Mouse (Mus musculus) CH12.LX (cell line): Measurements from ENCODE around the gene Hils1. TPM values are rescaled to one million over a fixed set of nuclear protein-coding genes. Genes with fewer than 3 reads are reported as not detected.

Experiments
- DNase-seq: peaks from one replicate; pipeline ENCODE4 v3.0.0-alpha.2; 2013; ENCODE audit errors: extremely low read depth
- H3K27ac ChIP-seq: 2 replicates; pipeline ENCODE4 v1.5.1; 2012; ENCODE audit warnings: low read depth, mild to moderate bottlenecking, control low read depth, moderate library complexity; ENCODE audit not compliant: insufficient read depth
- H3K27me3 ChIP-seq: replicated peaks from 2 replicates; pipeline ENCODE3; 2012; ENCODE audit warnings: inconsistent platforms
- H3K36me3 ChIP-seq, 2 experiments: replicated peaks in 1 of 2; 2 replicates each; pipeline versions ENCODE3 to v1.6.1; 2012; ENCODE audit warnings: inconsistent platforms in 1 of 2, low read length in 1 of 2, mild to moderate bottlenecking in 1 of 2, mixed read lengths in 1 of 2, moderate library complexity in 1 of 2; ENCODE audit not compliant: control insufficient read depth in 1 of 2, insufficient read depth in 1 of 2
- H3K4me1 ChIP-seq, 2 experiments: 2 replicates each; pipeline ENCODE4 v1.6.1; 2012; ENCODE audit warnings: inconsistent platforms in 1 of 2, moderate library complexity in 1 of 2; ENCODE audit not compliant: insufficient read depth in 2 of 2, control insufficient read depth in 1 of 2
- H3K4me2 ChIP-seq: 2 replicates; pipeline ENCODE4 v1.6.1; 2012; ENCODE audit warnings: low read depth, mild to moderate bottlenecking, control low read depth; ENCODE audit not compliant: poor library complexity, insufficient read depth, severe bottlenecking
- H3K4me3 ChIP-seq, 3 experiments: fragments of 150-350 bp in 1 of 3; sonication (generic) in 1 of 3; replicated peaks in 1 of 3; 2 replicates each; pipeline versions ENCODE3 to v1.5.1; 2011 to 2012; ENCODE audit warnings: low read depth in 2 of 3, low read length in 2 of 3, mild to moderate bottlenecking in 2 of 3, moderate library complexity in 2 of 3, control low read depth in 1 of 3, improper control_type of control experiment in 1 of 3, inconsistent platforms in 1 of 3, mixed read lengths in 1 of 3; ENCODE audit not compliant: poor library complexity in 1 of 3
- H3K79me2 ChIP-seq: replicated peaks from 2 replicates; pipeline ENCODE4 v1.6.1; 2012; ENCODE audit warnings: mild to moderate bottlenecking, moderate library complexity; ENCODE audit not compliant: control insufficient read depth, poor library complexity, insufficient read depth, severe bottlenecking; ENCODE audit errors: extremely low read depth
- H3K9ac ChIP-seq: 2 replicates; pipeline ENCODE4 v1.6.1; 2012; ENCODE audit warnings: low read depth, mild to moderate bottlenecking, control low read depth, moderate library complexity; ENCODE audit not compliant: insufficient read depth
- H3K9me3 ChIP-seq: replicated peaks from 2 replicates; pipeline ENCODE3; 2012; ENCODE audit warnings: low read length, inconsistent platforms, mixed read lengths
- BHLHE40 ChIP-seq: IDR thresholded peaks from 2 replicates; pipeline ENCODE4 v1.6.1; 2011; ENCODE audit warnings: mild to moderate bottlenecking, low read depth, low read length, improper control_type of control experiment
- CHD1 ChIP-seq: IDR thresholded peaks from 2 replicates; pipeline ENCODE4 v1.6.1; 2012; ENCODE audit warnings: low read depth, low read length, improper control_type of control experiment, inconsistent platforms
- CTCF ChIP-seq, 2 experiments: IDR thresholded peaks in 1 of 2; conservative IDR thresholded peaks in 1 of 2; 2 replicates each; pipeline ENCODE4 v1.5.1; 2011 to 2012; ENCODE audit warnings: low read depth in 2 of 2, low read length in 2 of 2, improper control_type of control experiment in 1 of 2, inconsistent platforms in 1 of 2, mild to moderate bottlenecking in 1 of 2, moderate library complexity in 1 of 2
- E2F4 ChIP-seq: IDR thresholded peaks from 2 replicates; pipeline ENCODE4 v1.6.1; 2011; ENCODE audit warnings: low read depth, low read length, improper control_type of control experiment; ENCODE audit not compliant: insufficient replicate concordance
- ELF1 ChIP-seq: IDR thresholded peaks from 2 replicates; pipeline ENCODE4 v1.6.1; 2014; ENCODE audit warnings: low read depth, mild to moderate bottlenecking, inconsistent platforms, low read length, improper control_type of control experiment
- EP300 ChIP-seq: IDR thresholded peaks from 2 replicates; pipeline ENCODE4 v1.6.1; 2011; ENCODE audit warnings: low read length, improper control_type of control experiment
- ETS1 ChIP-seq: conservative IDR thresholded peaks from 2 replicates; pipeline ENCODE4 v1.6.1; 2012; ENCODE audit warnings: low read depth, mild to moderate bottlenecking, inconsistent platforms, low read length, improper control_type of control experiment, moderate library complexity
- GABPA ChIP-seq: IDR thresholded peaks from 2 replicates; pipeline ENCODE4 v1.6.1; 2012; ENCODE audit warnings: low read depth, low read length, improper control_type of control experiment, inconsistent platforms; ENCODE audit not compliant: insufficient replicate concordance
- HCFC1 ChIP-seq: IDR thresholded peaks from 2 replicates; pipeline ENCODE4 v1.6.1; 2012; ENCODE audit warnings: low read depth, mild to moderate bottlenecking, inconsistent platforms, low read length, improper control_type of control experiment
- IRF4 ChIP-seq: IDR thresholded peaks from 2 replicates; pipeline ENCODE4 v1.6.1; 2014; ENCODE audit warnings: low read depth, mild to moderate bottlenecking, inconsistent platforms, low read length, improper control_type of control experiment
- JUN ChIP-seq: IDR thresholded peaks from 2 replicates; pipeline ENCODE4 v1.6.1; 2011; ENCODE audit warnings: low read depth, mild to moderate bottlenecking, low read length, improper control_type of control experiment, moderate library complexity; ENCODE audit not compliant: insufficient read depth
- JUND ChIP-seq: conservative IDR thresholded peaks from 2 replicates; pipeline ENCODE4 v1.6.1; 2011; ENCODE audit warnings: low read depth, low read length, improper control_type of control experiment
- KAT2A ChIP-seq: IDR thresholded peaks from 2 replicates; pipeline ENCODE4 v1.6.1; 2012; ENCODE audit warnings: low read length, improper control_type of control experiment, inconsistent platforms; ENCODE audit not compliant: insufficient replicate concordance
- MAFK ChIP-seq: IDR thresholded peaks from 2 replicates; pipeline ENCODE4 v1.6.1; 2011; ENCODE audit warnings: low read length, improper control_type of control experiment; ENCODE audit not compliant: insufficient replicate concordance
- MAX ChIP-seq: IDR thresholded peaks from 2 replicates; pipeline ENCODE4 v1.6.1; 2011; ENCODE audit warnings: low read length, improper control_type of control experiment
- MAZ ChIP-seq: IDR thresholded peaks from 2 replicates; pipeline ENCODE4 v1.6.1; 2012; ENCODE audit warnings: low read depth, mild to moderate bottlenecking, inconsistent platforms, low read length, improper control_type of control experiment, moderate library complexity
- MEF2A ChIP-seq: IDR thresholded peaks from 2 replicates; pipeline ENCODE4 v1.6.1; 2014; ENCODE audit warnings: low read depth, mild to moderate bottlenecking, inconsistent platforms, low read length, improper control_type of control experiment, borderline replicate concordance
- MYC ChIP-seq: IDR thresholded peaks from 2 replicates; pipeline ENCODE4 v1.6.1; 2011; ENCODE audit warnings: low read depth, mild to moderate bottlenecking, improper control_type of control experiment, low read length
- NRF1 ChIP-seq: IDR thresholded peaks from 2 replicates; pipeline ENCODE4 v1.6.1; 2014; ENCODE audit warnings: low read depth, mild to moderate bottlenecking, inconsistent platforms, low read length, improper control_type of control experiment, moderate library complexity
- PAX5 ChIP-seq: IDR thresholded peaks from 2 replicates; pipeline ENCODE4 v1.6.1; 2012; ENCODE audit warnings: low read length, inconsistent platforms, mixed read lengths
- RCOR1 ChIP-seq: conservative IDR thresholded peaks from 2 replicates; pipeline ENCODE4 v1.6.1; 2012; ENCODE audit warnings: low read depth, mild to moderate bottlenecking, inconsistent platforms, low read length, improper control_type of control experiment
- SIN3A ChIP-seq: IDR thresholded peaks from 2 replicates; pipeline ENCODE4 v1.6.1; 2012; ENCODE audit warnings: low read length, improper control_type of control experiment, inconsistent platforms
- TBP ChIP-seq: conservative IDR thresholded peaks from 2 replicates; pipeline ENCODE4 v1.6.1; 2011; ENCODE audit warnings: low read depth, low read length, improper control_type of control experiment
- TCF12 ChIP-seq: IDR thresholded peaks from 2 replicates; pipeline ENCODE4 v1.6.1; 2014; ENCODE audit warnings: low read depth, mild to moderate bottlenecking, inconsistent platforms, low read length, improper control_type of control experiment
- UBTF ChIP-seq: IDR thresholded peaks from 2 replicates; pipeline ENCODE4 v1.6.1; 2012; ENCODE audit warnings: low read depth, mild to moderate bottlenecking, inconsistent platforms, low read length, improper control_type of control experiment, moderate library complexity
- USF1 ChIP-seq: IDR thresholded peaks from 2 replicates; pipeline ENCODE4 v1.6.1; 2014; ENCODE audit warnings: low read depth, mild to moderate bottlenecking, inconsistent platforms, low read length, improper control_type of control experiment
- USF2 ChIP-seq: conservative IDR thresholded peaks from 2 replicates; pipeline ENCODE4 v1.6.1; 2011; ENCODE audit warnings: low read depth, low read length, improper control_type of control experiment
- ZC3H11A ChIP-seq: IDR thresholded peaks from 2 replicates; pipeline ENCODE4 v1.6.1; 2012; ENCODE audit warnings: low read depth, mild to moderate bottlenecking, inconsistent platforms, low read length, improper control_type of control experiment
- ZKSCAN1 ChIP-seq: IDR thresholded peaks from 2 replicates; pipeline ENCODE4 v1.6.1; 2012; ENCODE audit warnings: low read depth, inconsistent platforms, low read length, improper control_type of control experiment, borderline replicate concordance
- ZMIZ1 ChIP-seq: IDR thresholded peaks from 2 replicates; pipeline ENCODE4 v1.6.1; 2012; ENCODE audit warnings: low read depth, mild to moderate bottlenecking, inconsistent platforms, low read length, improper control_type of control experiment
- dilution Hi-C: fragments of 300-500 bp; cut with MboI; formaldehyde crosslinking; loops from 2 replicates; pipeline ENCODE4 v1.14.3; 2020; ENCODE audit warnings: low sequenced_read_pairs; ENCODE audit not compliant: extremely low pct_unique_long_range_greater_than_20kb, extremely low pct_ligation_motif_present
- in situ Hi-C: fragments of 300-500 bp; cut with MboI; formaldehyde crosslinking; loops from 3 replicates; pipeline ENCODE4 v1.14.3; 2019; ENCODE audit warnings: low sequenced_read_pairs, low pct_ligation_motif_present, low pct_unique_long_range_greater_than_20kb, mixed read lengths
- polyA plus RNA-seq: library from polyadenylated mRNA; unstranded; fragments of >175 nt; gene quantifications from 2 replicates; pipeline ENCODE4 v1.2.1, GENCODE M21; 2012; ENCODE audit warnings: low read depth; ENCODE audit not compliant: insufficient read length
- total RNA-seq, 2 experiments: library from RNA; depleted of rRNA; stranded (reverse); fragments of 300-350 nt in 1 of 2; fragments of >200 nt in 1 of 2; gene quantifications; 2 replicates each; pipeline ENCODE4 v1.2.3; 2012 to 2014

Gene Hils1
- total and polyA plus RNA-seq, 3 experiments, result not detected

GRCm38 (mm10) chr11:94988780-94989561, 21.6 kb downstream of the Hils1 start:
- peaks cover 23 to 45% of the 10 kb centered on the region in 2 experiments for H3K4me1 ChIP-seq
- H3K27me3 ChIP-seq, result peaks cover 16% of the 10 kb centered on the region
- no peak for DNase-seq

DNA sequence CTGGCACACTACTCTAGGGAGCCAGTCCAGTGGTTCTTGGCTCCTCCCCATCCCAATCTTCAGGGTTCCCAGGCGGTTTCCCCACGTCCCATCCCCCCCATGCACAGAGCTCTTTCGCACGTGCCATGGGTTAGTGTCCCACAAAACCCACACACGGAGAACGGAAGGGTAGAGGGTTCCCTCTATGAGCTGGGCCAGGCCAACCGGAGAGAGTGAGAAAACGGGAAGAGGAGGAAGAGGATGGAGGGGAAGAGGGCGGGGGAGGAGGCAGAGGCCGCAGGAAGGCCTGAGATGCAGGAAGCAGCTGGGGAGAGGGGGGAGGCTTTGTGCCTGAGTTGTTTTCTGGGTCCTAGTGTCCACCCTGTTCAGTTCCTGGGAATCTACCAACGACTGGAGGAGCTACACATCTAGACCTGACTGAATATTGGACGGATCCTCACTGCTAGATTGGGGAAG, 22.2 kb downstream of the Hils1 start:
- H3K36me3 ChIP-seq, result peaks cover 0 to 10% of the 10 kb centered on the region in 2 experiments
- H3K27ac ChIP-seq, result peak overlapping the region; percentile 7; the same call in 1 of the 2 replicates
- H3K4me3 ChIP-seq, result peak overlapping the region; percentile 54 to 65 (median 58)
- peak overlapping the region; percentile 92 for H3K4me2 ChIP-seq
- H3K4me1 ChIP-seq, result peaks cover 25 to 51% of the 10 kb centered on the region in 2 experiments
- DNase-seq, result peak; percentile 87
- dilution Hi-C loops (no loop called here), in situ Hi-C loops (no loop called here)
- H3K27me3 ChIP-seq, result peaks cover 11% of the 10 kb centered on the region
- H3K79me2 ChIP-seq, result 0 out of 2 replicates have a peak, but pooled peaks cover 3% of the 10 kb centered on the region
- H3K9me3 ChIP-seq, result no peaks in the 10 kb centered on the region
- peak overlapping the region; percentile 61 for H3K9ac ChIP-seq
- TF ChIP-seq GABPA (no peak), MYC (peak; percentile 74; the same call in 1 of the 2 replicates), MAZ (peak; percentile 100), TCF12 (peak; percentile 83), JUN (no peak), HCFC1 (peak; percentile 83), ZMIZ1 (no peak), JUND (no peak), E2F4 (no peak), NRF1 (peak; percentile 61; the same call in 1 of the 2 replicates), USF2 (0 out of 2 replicates have a peak, but pooled peaks have one; percentile 9), ETS1 (peak; percentile 78), ZKSCAN1 (no peak), ZC3H11A (no peak), CHD1 (no peak), CTCF (conservative IDR thresholded peaks at IDR 0.05 in 1 of 2, IDR thresholded peaks at IDR 0.05 in 1 of 2; ENCODE audit: low read depth in 2 of 2, low read length in 2 of 2) (no peak; a peak in 1 of 4 replicates), BHLHE40 (peak; percentile 98), EP300 (peak; percentile 48; the same call in 1 of the 2 replicates), MEF2A (peak; percentile 70; the same call in 1 of the 2 replicates), IRF4 (peak; percentile 70; the same call in 1 of the 2 replicates), MAFK (0 out of 2 replicates have a peak, but pooled peaks have one; percentile 20), MAX (peak; percentile 32; the same call in 1 of the 2 replicates), SIN3A (peak; percentile 100), PAX5 (no peak), ELF1 (peak; percentile 97), KAT2A (0 out of 2 replicates have a peak, but pooled peaks have one; percentile 27), USF1 (no peak), TBP (peak; percentile 83)

More at GRCm38 (mm10) chr11:94988780-94989561, 21.6 kb downstream of the Hils1 start:
- Histone ChIP-seq H3K9ac (peak overlapping the region; percentile 57), H3K4me2 (peak overlapping the region; percentile 92), H3K79me2 (no peaks in the 10 kb centered on the region), H3K36me3 (peaks cover 0 to 6% of the 10 kb centered on the region in 2 experiments), H3K4me3 (peak overlapping the region; percentile 54 to 65 (median 58)), H3K27ac (no peak overlapping the region), H3K9me3 (no peaks in the 10 kb centered on the region)
- TF ChIP-seq RCOR1 (0 out of 2 replicates have a peak, but pooled peaks have one; percentile 16), ZMIZ1 (no peak), UBTF (no peak), PAX5 (no peak), MAX (no peak)
- in situ Hi-C loops (no loop called here), dilution Hi-C loops (no loop called here)
